8 mouse cellular contexts compared by ENCODE assay signal in the genomic region with DNA sequence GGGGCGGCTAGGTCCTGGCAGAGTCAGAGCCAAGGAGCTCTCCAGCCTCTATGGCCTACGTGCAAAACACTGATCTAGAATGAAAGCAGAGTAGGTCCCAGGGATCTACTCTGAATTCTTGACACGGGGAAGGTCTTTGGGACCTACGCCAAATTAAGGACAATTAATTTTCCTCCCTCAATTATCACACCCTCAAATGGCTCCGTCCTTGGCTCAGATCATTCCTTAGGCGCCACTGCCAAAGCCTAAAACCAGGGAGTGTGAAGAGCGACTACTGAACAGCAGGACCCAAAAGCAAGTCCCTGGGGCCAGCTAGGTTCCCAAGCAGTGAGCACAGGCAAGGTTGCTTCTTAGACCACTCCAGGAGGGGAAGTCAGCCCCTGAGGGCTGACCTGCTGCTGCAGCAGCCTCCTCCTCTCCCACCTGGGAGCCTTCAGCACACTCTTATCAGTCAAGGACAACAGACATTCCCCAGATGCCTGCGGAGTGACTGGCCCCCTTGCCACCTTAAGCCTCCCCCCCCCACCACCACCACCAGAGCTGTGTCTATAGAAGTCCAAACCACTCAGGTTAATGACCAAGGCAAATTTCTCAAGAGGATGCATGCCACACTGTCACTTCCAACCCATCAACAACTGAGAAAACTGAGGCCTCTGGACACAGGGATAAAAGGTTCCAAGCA. TPM values are rescaled to one million over a fixed set of nuclear protein-coding genes. Genes with fewer than 3 reads are reported as not detected.
DNase-seq lines count a peak whose midpoint lies in the region; ATAC-seq and TF ChIP-seq lines count a peak whose summit lies in the region.

No protein-coding gene starts in this region.

- H3K4me1 ChIP-seq in heart, embryonic 14.5 days (ENCODE audit: control insufficient read depth in 2 of 2, insufficient read depth in 2 of 2, low read length in 2 of 2) = peaks cover 24 to 36% of the 10 kb centered on the region in 2 experiments
- H3K4me1 ChIP-seq in ES-Bruce4 (ENCODE audit: control insufficient read depth, insufficient read depth, low read length) = peaks cover 13% of the 10 kb centered on the region
- H3K4me1 ChIP-seq in forebrain, embryonic 16.5 days (replicated peaks; ENCODE audit: control insufficient read depth, insufficient read depth, low read length) = peaks cover 47% of the 10 kb centered on the region
- peaks cover 5% of the 10 kb centered on the region; the same call in 1 of the 2 replicates for H3K4me1 ChIP-seq in lung, postnatal 0 days (ENCODE audit: insufficient read depth, low read depth, low read length)

- no peak overlapping the region for H3K27ac ChIP-seq in heart, embryonic 14.5 days (replicated peaks in 1 of 2; ENCODE audit: control insufficient read depth in 1 of 2, insufficient read depth in 1 of 2, low read depth in 2 of 2, low read length in 2 of 2)
- peak overlapping the region; percentile 80 for H3K27ac ChIP-seq in ES-Bruce4 (ENCODE audit: insufficient read depth, low read length)
- peak overlapping the region; percentile 73 for H3K27ac ChIP-seq in forebrain, embryonic 16.5 days (ENCODE audit: low read length)
- H3K27ac ChIP-seq in lung, postnatal 0 days (ENCODE audit: low read length) = peak overlapping the region; percentile 69; the same call in 1 of the 2 replicates

- peak overlapping the region; percentile 96 for H3K4me2 ChIP-seq in heart, embryonic 14.5 days (ENCODE audit: low read length)
- H3K4me2 ChIP-seq in forebrain, embryonic 16.5 days (ENCODE audit: low read length) = no peak overlapping the region
- H3K4me2 ChIP-seq in lung, postnatal 0 days (replicated peaks; ENCODE audit: low read depth, low read length) = no peak overlapping the region

- H3K9ac ChIP-seq in heart, embryonic 14.5 days (ENCODE audit: low read length) = 0 out of 2 replicates have a peak overlapping the region, but pooled peaks have one; percentile 18
- H3K9ac ChIP-seq in ES-Bruce4 (ENCODE audit: low read depth, poor library complexity, severe bottlenecking) = no peak overlapping the region
- H3K9ac ChIP-seq in forebrain, embryonic 16.5 days (replicated peaks; ENCODE audit: low read depth, low read length) = peak overlapping the region; percentile 20; the same call in 1 of the 2 replicates
- H3K9ac ChIP-seq in lung, postnatal 0 days (replicated peaks; ENCODE audit: low read depth) = no peak overlapping the region

- WGBS in heart, embryonic 14.5 days = 62% methylated on average over 8 of the region's 8 CpGs
- 30% methylated on average over 8 of the region's 8 CpGs for WGBS in forebrain, embryonic 16.5 days
- WGBS in lung, postnatal 0 days = 52% methylated on average over 8 of the region's 8 CpGs

- DNase-seq in heart, adult 11 months = no peak
- peak; percentile 70 for DNase-seq in lung, postnatal 0 days (ENCODE audit: low spot score)
- no peak for DNase-seq in MN1 (ENCODE audit: low spot score)
- DNase-seq in gastrocnemius, postnatal 36 days = no peak

- no peaks in the 10 kb centered on the region for H3K27me3 ChIP-seq in heart, embryonic 14.5 days (ENCODE audit: control insufficient read depth, insufficient read depth, low read length)
- no peaks in the 10 kb centered on the region for H3K27me3 ChIP-seq in ES-Bruce4 (ENCODE audit: control insufficient read depth, insufficient read depth, low read length, poor library complexity, severe bottlenecking)
- no peaks in the 10 kb centered on the region for H3K27me3 ChIP-seq in forebrain, embryonic 16.5 days (replicated peaks; ENCODE audit: control insufficient read depth, insufficient read depth, low read length)
- H3K27me3 ChIP-seq in lung, postnatal 0 days (replicated peaks; ENCODE audit: insufficient read depth, low read length) = no peaks in the 10 kb centered on the region

- peaks cover 24% of the 10 kb centered on the region for H3K36me3 ChIP-seq in heart, embryonic 14.5 days (ENCODE audit: control insufficient read depth, insufficient read depth, low read length)
- peaks cover 21% of the 10 kb centered on the region; the same call in 1 of the 2 replicates for H3K36me3 ChIP-seq in ES-Bruce4 (ENCODE audit: control insufficient read depth, insufficient read depth, low read length, poor library complexity, severe bottlenecking)
- H3K36me3 ChIP-seq in forebrain, embryonic 16.5 days (ENCODE audit: control insufficient read depth, insufficient read depth) = 0 out of 2 replicates have a peak, but pooled peaks cover 3% of the 10 kb centered on the region
- H3K36me3 ChIP-seq in lung, postnatal 0 days (ENCODE audit: insufficient read depth, low read length) = 0 out of 2 replicates have a peak, but pooled peaks cover 3% of the 10 kb centered on the region

- TF ChIP-seq CTCF in ES-Bruce4 (IDR thresholded peaks at IDR 0.05; ENCODE audit: low read depth, low read length) = no peak
- TF ChIP-seq CTCF in lung, postnatal 0 days (IDR thresholded peaks at IDR 0.05) = no peak

- TF ChIP-seq EP300 in ES-Bruce4 (IDR thresholded peaks at IDR 0.05; ENCODE audit: insufficient read depth, low read depth, low read length) = peak; percentile 72
- TF ChIP-seq EP300 in lung, postnatal 0 days (IDR thresholded peaks at IDR 0.05) = peak; percentile 81

- no peaks in the 10 kb centered on the region for H3K9me3 ChIP-seq in heart, embryonic 14.5 days (ENCODE audit: control insufficient read depth, low read length)
- H3K9me3 ChIP-seq in ES-Bruce4 (replicated peaks; ENCODE audit: control insufficient read depth, insufficient read depth, low read length, poor library complexity, severe bottlenecking) = no peaks in the 10 kb centered on the region
- no peaks in the 10 kb centered on the region for H3K9me3 ChIP-seq in forebrain, embryonic 16.5 days (ENCODE audit: control insufficient read depth, low read length)
- H3K9me3 ChIP-seq in lung, postnatal 0 days (ENCODE audit: low read length) = no peaks in the 10 kb centered on the region

- peak overlapping the region; percentile 55 to 57; a peak in 2 of 4 replicates for H3K4me3 ChIP-seq in heart, embryonic 14.5 days (ENCODE audit: control insufficient read depth in 1 of 2, insufficient read depth in 1 of 2, low read depth in 1 of 2, low read length in 2 of 2)
- H3K4me3 ChIP-seq in ES-Bruce4 (ENCODE audit: low read depth, low read length) = no peak overlapping the region
- H3K4me3 ChIP-seq in forebrain, embryonic 16.5 days (replicated peaks; ENCODE audit: low read length) = no peak overlapping the region; the same call in 1 of the 2 replicates
- no peak overlapping the region for H3K4me3 ChIP-seq in lung, postnatal 0 days (ENCODE audit: low read depth, low read length)

- no peak for ATAC-seq in heart, embryonic 14.5 days (ENCODE audit: insufficient number of reproducible peaks, insufficient read depth, low FRiP score, low read depth)
- ATAC-seq in forebrain, embryonic 16.5 days = no peak
- peak; percentile 84 for ATAC-seq in lung, postnatal 0 days
- no peak for ATAC-seq in megakaryocyte progenitor cell, adult 5-6 weeks (replicated peaks; ENCODE audit: poor library complexity)

- TF ChIP-seq POLR2A in ES-Bruce4 (IDR thresholded peaks at IDR 0.05; ENCODE audit: insufficient read depth, low read length) = no peak

- intact Hi-C loops in gastrocnemius, postnatal 36 days (cut with DNase I) = no loop called here

RNA-seq across cellular contexts. Expression of gene Ptprf, which starts 31.3 kb away (rescaled TPM):
- polyA plus RNA-seq in heart, embryonic 14.5 days (2014; fragmentation: Nextera tagmentation; extraction: Ambion mirVana) = 19.6 and 19.7 TPM in 2 replicates
- polyA plus RNA-seq in ES-Bruce4 (2011; ENCODE audit: insufficient read depth, insufficient read length, low read depth, missing spikeins) = 194 and 216 TPM in 2 replicates
- 77.0 and 81.6 TPM in 2 replicates for polyA plus RNA-seq in forebrain, embryonic 16.5 days (2015; fragmentation: Nextera tagmentation; extraction: Ambion mirVana)
- polyA plus RNA-seq in lung, postnatal 0 days (2015; fragmentation: Nextera tagmentation; extraction: Ambion mirVana) = 65.1 and 85.0 TPM in 2 replicates
- total RNA-seq in megakaryocyte progenitor cell, adult 5-6 weeks (2015) = 0.07 TPM in 1 of 2 replicates, not detected in the other
- 0.24 TPM in 1 of 2 replicates, not detected in the other for total RNA-seq in megakaryocyte progenitor cell, adult 5-6 weeks (2017)
- 1 to 10 TPM; 2.7 to 3.0 TPM for total RNA-seq in gastrocnemius, postnatal 36 days (2021)

Comparison
In these comparisons a context has a peak if more than half of its experiments do, and no peak if none do; other contexts are left out.
1. H3K27ac ChIP-seq: peak in ES-Bruce4 (single experiment), forebrain, embryonic 16.5 days (single experiment) and lung, postnatal 0 days (single experiment); none in heart, embryonic 14.5 days (0 of 2).
2. H3K4me3 ChIP-seq: peak in heart, embryonic 14.5 days (2 of 2); none in ES-Bruce4 (single experiment), forebrain, embryonic 16.5 days (single experiment) and lung, postnatal 0 days (single experiment).
3. H3K9ac ChIP-seq: peak in heart, embryonic 14.5 days (single experiment) and forebrain, embryonic 16.5 days (single experiment); none in ES-Bruce4 (single experiment) and lung, postnatal 0 days (single experiment).